Mouse (Mus musculus) T-cell, adult 2 months (primary cell): ENCODE results near the gene Gm1043.

Source experiments
- DNase-seq: peaks from one replicate; pipeline ENCODE4 v3.0.0; 2022; ENCODE audit warnings: low spot score

Gene Gm1043

GRCm38 (mm10) chr5:37066703-37067568, 18.2 kb upstream of the Gm1043 start:
- DNase-seq = peak; percentile 93

- DNase-seq = no peak
Observed at GRCm38 (mm10) chr5:37073660-37074059, 11.5 kb upstream of the Gm1043 start.

GRCm38 (mm10) chr5:37076692-37077329, 8.4 kb upstream of the Gm1043 start:
- no peak for DNase-seq

GRCm38 (mm10) chr5:37077330-37077698, 7.9 kb upstream of the Gm1043 start:
- no peak for DNase-seq

- DNase-seq = no peak
Observed at GRCm38 (mm10) chr5:37079484-37079883, 5.7 kb upstream of the Gm1043 start.

- DNase-seq = no peak
Observed at GRCm38 (mm10) chr5:37080601-37081000, 4.6 kb upstream of the Gm1043 start.

- peak; percentile 52 for DNase-seq
Observed at GRCm38 (mm10) chr5:37082420-37082819, 2.8 kb upstream of the Gm1043 start.

DNA sequence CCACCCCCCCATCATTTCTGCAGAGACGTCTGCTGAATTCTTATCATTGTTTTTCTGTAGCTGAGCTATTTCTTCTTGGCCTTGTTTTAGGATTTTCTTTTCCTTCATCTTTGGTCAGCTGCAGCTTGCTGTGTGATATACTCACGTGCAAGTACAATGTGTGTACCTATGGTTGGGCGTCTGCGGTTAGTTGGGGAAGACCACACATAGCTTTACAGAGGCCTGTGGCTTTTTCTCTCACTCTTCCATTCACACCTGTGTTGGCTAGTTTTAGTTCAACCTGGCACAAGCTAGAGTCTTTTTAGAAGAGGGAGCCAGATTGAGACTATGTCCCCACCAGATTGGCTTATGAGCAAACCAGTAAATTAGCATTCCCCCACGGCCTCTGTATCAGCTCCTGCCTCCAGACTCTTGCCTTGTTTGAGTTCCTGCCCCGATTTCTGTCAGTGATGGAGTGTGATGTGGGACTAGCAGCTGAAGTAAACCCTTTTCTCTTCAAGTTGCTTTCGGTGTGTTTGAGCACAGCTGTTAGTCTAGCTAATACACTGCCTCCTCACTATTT, 1.9 kb upstream of the Gm1043 start:
- DNase-seq = peak; percentile 35

DNA sequence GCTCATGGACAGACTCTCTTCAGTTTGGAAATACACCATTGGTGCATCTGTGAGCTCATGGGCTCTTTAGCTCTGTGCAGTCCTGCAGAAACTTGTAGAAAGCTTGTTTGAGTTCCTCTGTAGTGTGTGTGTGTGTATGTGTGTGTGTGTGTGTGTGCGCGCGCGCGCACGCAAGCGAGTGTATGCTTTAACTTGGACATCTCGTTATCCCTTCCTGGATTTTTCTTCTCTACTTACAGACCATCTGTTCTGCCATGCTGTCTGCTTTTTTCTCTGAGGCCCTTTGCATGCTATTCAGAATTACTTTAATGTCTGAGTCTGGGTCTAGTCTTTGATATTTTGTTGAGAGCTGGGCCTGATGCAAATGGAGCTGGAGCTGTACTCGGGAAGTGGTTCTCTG, 1.3 kb upstream of the Gm1043 start:
- DNase-seq = no peak

DNA sequence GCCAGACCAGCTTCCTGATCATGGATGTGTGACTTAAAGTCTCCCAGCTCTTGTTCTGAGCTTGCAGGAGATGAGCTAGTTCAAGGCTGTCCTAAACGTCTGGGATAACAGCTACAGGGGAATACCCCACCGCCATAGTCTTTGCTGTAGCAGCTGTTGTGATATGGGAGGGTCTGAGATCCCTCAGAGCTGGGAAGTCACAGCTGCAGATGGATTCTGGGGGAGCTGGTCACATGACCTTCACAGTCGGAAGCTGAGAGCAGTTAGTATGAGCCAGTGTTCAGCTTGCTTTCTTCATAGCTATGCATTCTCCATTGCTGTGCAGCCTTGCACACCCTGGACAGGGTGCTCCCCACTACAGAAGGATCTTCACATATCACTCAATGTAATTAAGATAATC, 748 bp downstream of the Gm1043 start:
- DNase-seq = no peak

DNA sequence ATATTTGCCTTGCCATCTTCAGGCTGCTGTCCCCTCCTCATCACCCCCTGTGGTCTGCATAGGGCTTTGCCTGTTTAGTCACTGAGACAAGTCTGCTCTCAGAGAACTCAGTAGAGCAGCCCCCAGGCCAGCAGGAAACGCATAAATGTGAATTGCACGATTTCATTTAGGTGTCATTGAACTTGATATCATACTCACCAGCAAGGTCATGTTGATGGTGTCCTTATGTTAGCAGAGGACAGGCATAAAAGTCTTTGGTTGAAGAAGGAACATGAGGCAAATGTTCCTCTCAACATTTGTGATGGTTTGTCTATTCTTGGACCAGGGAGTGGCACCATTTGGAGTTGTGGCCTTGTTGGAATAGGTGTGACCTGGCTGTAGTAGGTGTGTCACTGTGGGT, 2.6 kb downstream of the Gm1043 start:
- no peak for DNase-seq

- no peak for DNase-seq
Observed at GRCm38 (mm10) chr5:37088342-37089108, 3.4 kb downstream of the Gm1043 start.

DNA sequence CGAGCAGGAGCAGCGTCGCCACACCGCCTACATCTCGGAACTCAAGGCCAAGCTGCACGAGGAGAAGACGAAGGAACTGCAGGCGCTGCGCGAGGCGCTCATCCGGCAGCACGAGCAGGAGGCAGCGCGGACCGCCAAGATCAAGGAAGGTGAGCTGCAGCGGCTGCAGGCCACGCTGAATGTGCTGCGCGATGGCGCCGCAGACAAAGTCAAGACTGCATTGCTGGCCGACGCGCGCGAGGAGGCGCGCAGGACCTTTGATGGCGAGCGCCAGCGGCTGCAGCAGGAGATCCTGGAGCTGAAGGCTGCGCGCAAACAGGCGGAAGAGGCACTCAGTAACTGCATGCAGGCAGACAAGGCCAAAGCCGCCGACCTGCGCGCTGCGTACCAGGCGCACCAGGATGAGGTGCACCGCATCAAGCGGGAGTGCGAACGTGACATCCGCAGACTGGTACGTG, 6.0 kb downstream of the Gm1043 start:
- DNase-seq = no peak

GRCm38 (mm10) chr5:37094941-37095340, 9.8 kb downstream of the Gm1043 start:
- DNase-seq = no peak

DNA sequence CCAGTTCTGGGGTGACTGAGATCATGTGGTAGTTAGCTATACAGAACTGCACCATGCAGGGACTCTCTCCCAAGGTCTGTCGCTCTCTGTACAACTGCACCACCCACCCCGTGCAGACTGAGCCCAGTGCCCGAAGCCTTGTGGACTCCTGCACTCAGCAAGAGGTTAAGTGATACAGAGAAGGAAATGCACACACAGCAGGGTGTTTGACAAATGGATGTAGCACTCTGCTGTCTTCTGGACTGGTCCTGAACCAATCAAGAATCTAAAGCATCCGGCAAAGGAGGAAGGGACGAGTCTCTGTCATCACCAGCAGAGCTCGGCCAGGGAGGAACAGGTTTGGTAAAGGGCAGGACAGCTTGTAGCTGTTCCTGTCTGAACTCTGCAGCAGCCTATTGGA, 12.4 kb downstream of the Gm1043 start:
- DNase-seq = no peak

DNA sequence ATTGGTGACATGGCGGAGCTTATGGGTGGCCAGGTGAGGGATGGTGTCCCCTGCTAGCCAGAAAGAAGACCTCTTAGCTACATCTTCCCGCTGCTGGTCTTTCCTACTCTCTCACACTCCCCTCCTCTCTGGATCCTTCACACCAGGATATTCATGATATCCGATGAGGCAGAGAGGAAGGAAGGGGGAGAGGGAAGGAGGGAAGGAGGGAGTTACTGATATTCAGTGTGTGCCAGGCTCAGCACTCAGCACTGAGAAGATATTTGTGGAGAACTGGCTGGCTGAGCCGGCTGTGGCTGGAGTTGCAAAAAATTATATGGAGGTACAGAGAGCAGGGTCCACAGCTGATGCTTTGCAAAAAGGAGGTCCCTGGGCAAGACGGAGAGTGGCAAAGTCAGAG, 15.6 kb downstream of the Gm1043 start:
- no peak for DNase-seq

- no peak for DNase-seq
Observed at GRCm38 (mm10) chr5:37101631-37102030, 16.5 kb downstream of the Gm1043 start.

DNA sequence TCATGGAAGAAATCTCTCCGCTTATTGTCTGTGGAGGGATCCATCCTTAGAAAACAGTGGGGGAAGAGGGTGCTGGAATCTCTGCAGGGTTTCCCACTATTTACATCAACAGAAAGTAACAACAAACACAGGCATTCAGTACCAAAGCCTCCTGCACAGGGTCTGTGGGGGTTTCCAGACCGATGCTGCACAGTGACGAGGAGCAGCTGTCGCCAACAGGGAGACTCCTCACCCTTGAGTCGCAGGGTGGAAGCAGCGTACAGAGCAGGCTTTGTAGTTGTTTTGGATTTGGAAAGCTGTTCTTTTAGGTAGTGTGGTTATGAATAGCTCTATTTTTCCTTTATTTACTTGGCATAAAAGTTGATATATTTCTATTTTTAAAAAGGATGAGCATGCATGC, 16.9 kb downstream of the Gm1043 start:
- no peak for DNase-seq

DNA sequence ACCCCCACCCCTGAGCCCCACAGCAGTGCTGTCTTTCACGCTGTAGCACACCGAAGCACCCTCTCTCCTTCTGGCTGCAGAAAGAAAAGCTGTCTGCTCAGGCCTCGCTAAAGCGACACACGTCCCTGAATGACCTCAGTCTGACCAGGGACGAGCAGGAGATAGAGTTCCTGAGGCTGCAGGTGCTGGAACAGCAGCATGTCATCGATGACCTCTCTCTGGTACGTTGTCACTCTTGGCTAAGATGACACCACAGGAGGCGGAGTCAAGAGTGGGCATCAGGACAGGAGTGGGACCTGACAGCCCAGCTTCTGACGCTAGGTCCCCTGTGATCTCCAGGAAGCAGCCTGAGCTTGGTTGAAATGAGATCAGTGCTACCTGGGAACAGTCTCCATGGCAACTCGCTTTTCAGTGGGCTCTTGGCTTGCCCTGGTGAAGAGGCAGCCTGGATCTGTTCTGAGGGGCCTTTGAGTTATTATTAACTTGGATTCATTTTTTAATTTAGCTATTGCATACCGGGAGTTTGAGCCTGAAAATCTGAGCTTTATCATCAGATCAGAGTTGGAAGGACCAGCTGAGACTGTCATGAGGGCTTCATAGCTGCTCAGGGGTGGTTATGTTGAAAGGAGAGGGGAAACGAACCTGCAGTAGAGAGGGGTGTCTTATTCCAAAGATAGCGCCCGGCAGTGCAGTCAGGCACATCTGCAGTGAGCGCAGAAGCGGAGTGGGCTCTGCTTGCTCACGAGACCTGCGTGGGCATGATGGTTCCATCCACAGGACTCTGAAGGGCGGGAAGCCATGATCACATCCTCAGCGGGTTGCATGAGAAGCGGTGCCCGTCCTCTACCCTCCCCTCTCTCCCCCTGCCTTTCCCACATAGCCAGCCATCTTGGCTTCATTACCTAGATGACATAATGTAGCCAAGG, 20.6 kb downstream of the Gm1043 start:
- no peak for DNase-seq

DNA sequence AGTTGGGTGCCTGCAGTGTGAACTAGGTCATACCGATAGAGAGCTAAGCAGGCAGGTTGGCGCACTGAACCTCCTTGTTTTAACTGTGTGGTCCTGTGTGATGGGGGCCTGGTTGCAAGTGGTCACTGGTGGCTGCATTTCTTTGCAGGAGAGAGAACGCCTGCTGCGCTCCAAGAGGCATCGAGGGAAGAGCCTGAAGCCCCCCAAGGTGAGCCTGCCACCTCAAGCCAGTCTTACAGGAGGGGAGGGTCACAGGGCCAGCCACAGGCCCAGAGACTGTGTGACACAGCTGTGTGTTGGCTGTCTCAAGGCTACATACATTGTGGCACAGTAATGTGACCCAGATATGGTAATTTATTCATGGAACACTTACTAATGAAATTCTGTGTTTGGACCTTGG, 21.9 kb downstream of the Gm1043 start:
- no peak for DNase-seq

- DNase-seq = no peak
Observed at GRCm38 (mm10) chr5:37107611-37108010, 22.4 kb downstream of the Gm1043 start.
